Mouse (Mus musculus): ENCODE data around the gene Egln2.

Gene Egln2

GRCm38 (mm10) chr7:27166614-27167474 is at the start of gene Egln2:
Gene Egln2, minus strand, starts transcription at chr7:27166802.
- peak; percentile 93 for DNase-seq

GRCm38 (mm10) chr7:27212626-27213025 is 46.0 kb upstream of the Egln2 start:
- no peak for DNase-seq

- DNase-seq = no peak
Measured at GRCm38 (mm10) chr7:27203730-27204449, 37.3 kb upstream of the Egln2 start.

GRCm38 (mm10) chr7:27198779-27199178 is 32.2 kb upstream of the Egln2 start:
- no peak for DNase-seq

GRCm38 (mm10) chr7:27198355-27198754 is 31.8 kb upstream of the Egln2 start:
- DNase-seq = no peak

- no peak for DNase-seq
Measured at GRCm38 (mm10) chr7:27197634-27198033, 31.0 kb upstream of the Egln2 start.

- no peak for DNase-seq
Measured at GRCm38 (mm10) chr7:27197136-27197535, 30.5 kb upstream of the Egln2 start.

GRCm38 (mm10) chr7:27195681-27196611 is 29.3 kb upstream of the Egln2 start, which contains the start of the genes BC024978 and Snrpa:
Gene BC024978, plus strand, starts transcription at chr7:27195781.
Gene Snrpa, minus strand, starts transcription at chr7:27196271.
- DNase-seq = peak; percentile 95

GRCm38 (mm10) chr7:27193731-27194130 is 27.1 kb upstream of the Egln2 start:
- DNase-seq = no peak

- no peak for DNase-seq
Measured at GRCm38 (mm10) chr7:27192434-27192833, 25.8 kb upstream of the Egln2 start.

- no peak for DNase-seq
Measured at GRCm38 (mm10) chr7:27189271-27189931, 22.8 kb upstream of the Egln2 start.

GRCm38 (mm10) chr7:27185986-27186385 is 19.4 kb upstream of the Egln2 start:
- DNase-seq = no peak

GRCm38 (mm10) chr7:27184964-27185363 is 18.4 kb upstream of the Egln2 start:
- no peak for DNase-seq

- DNase-seq = no peak
Measured at GRCm38 (mm10) chr7:27182498-27182897, 15.9 kb upstream of the Egln2 start.

GRCm38 (mm10) chr7:27180837-27181695 is 14.5 kb upstream of the Egln2 start, which contains the start of the genes Gm21983 and Mia:
Gene Gm21983, minus strand, starts transcription at chr7:27181086.
Gene Mia, minus strand, starts transcription at chr7:27181157.
- DNase-seq = no peak

GRCm38 (mm10) chr7:27180036-27180435 is 13.4 kb upstream of the Egln2 start:
- no peak for DNase-seq

- DNase-seq = no peak
Measured at GRCm38 (mm10) chr7:27179217-27179918, 12.8 kb upstream of the Egln2 start.

GRCm38 (mm10) chr7:27178324-27179216 is 12.0 kb upstream of the Egln2 start, which contains the start of gene Rab4b:
Gene Rab4b, minus strand, starts transcription at chr7:27178896.
- DNase-seq = peak; percentile 100

GRCm38 (mm10) chr7:27177942-27178323 is 11.3 kb upstream of the Egln2 start:
- DNase-seq = no peak

Data from right cerebral cortex, postnatal 25 days (tissue).